Mouse (Mus musculus) heart, embryonic 10.5 days (tissue): ENCODE data around the gene Arsb. TPM values are rescaled to one million over a fixed set of nuclear protein-coding genes. Genes with fewer than 3 reads are reported as not detected.
"Not testable (repeated sequence)": the region's sequence is repeated elsewhere in the genome, so short reads cannot be mapped to it uniquely, and the experiment has no call there.

Experiments
- DNase-seq: peaks from one replicate; pipeline ENCODE4 v3.0.0-alpha.2; 2017; ENCODE audit warnings: low spot score
- H3K27ac ChIP-seq: fragments of 300-500 bp; sonication (generic); 2 replicates; pipeline ENCODE4 v1.5.1; 2016; ENCODE audit warnings: mild to moderate bottlenecking
- H3K27me3 ChIP-seq: fragments of 300-500 bp; sonication (generic); 2 replicates; pipeline ENCODE4 v1.6.1; 2016; ENCODE audit warnings: mild to moderate bottlenecking; ENCODE audit not compliant: poor library complexity, insufficient read depth, severe bottlenecking
- H3K36me3 ChIP-seq: fragments of 300-500 bp; sonication (generic); 2 replicates; pipeline ENCODE4 v1.6.1; 2016; ENCODE audit warnings: mild to moderate bottlenecking, moderate library complexity
- H3K4me1 ChIP-seq: fragments of 300-500 bp; sonication (generic); 2 replicates; pipeline ENCODE4 v1.6.1; 2016; ENCODE audit warnings: mild to moderate bottlenecking
- H3K4me3 ChIP-seq: fragments of 300-500 bp; sonication (generic); 2 replicates; pipeline ENCODE4 v1.5.1; 2016; ENCODE audit warnings: mild to moderate bottlenecking, moderate library complexity
- H3K9me3 ChIP-seq: fragments of 300-500 bp; sonication (generic); 2 replicates; pipeline ENCODE4 v1.6.1; 2016; ENCODE audit warnings: mild to moderate bottlenecking, moderate library complexity
- WGBS: fragments of 180-500 bp; shearing (Covaris S2); methylation state at CpG from one replicate; pipeline ENCODE4 v1.1.7; 2016; 5-methylcytosine and 5-hydroxymethylcytosine counted together
- polyA plus RNA-seq: library from polyadenylated mRNA; unstranded; fragments of >200 nt; fragmentation: Nextera tagmentation; extraction: Ambion mirVana; gene quantifications from 2 replicates; pipeline ENCODE4 v1.2.1, GENCODE M21; 2016

The Arsb gene
- polyA plus RNA-seq, 1 experiment from 2014 or later: 6.3 TPM

GRCm38 (mm10) chr13:93810311-93810710 is 38.9 kb downstream of the Arsb start:
- not testable (repeated sequence) for DNase-seq, H3K27ac ChIP-seq, H3K36me3 ChIP-seq, H3K27me3 ChIP-seq, H3K4me1 ChIP-seq, H3K9me3 ChIP-seq, H3K4me3 ChIP-seq
- 78% methylated on average over 2 of the region's 2 CpGs for WGBS

GRCm38 (mm10) chr13:93814081-93814480 is 42.7 kb downstream of the Arsb start:
- Histone ChIP-seq H3K27ac (no peak overlapping the region), H3K9me3 (no peaks in the 10 kb centered on the region), H3K36me3 (no peaks in the 10 kb centered on the region), H3K4me1 (peaks cover 11% of the 10 kb centered on the region; the same call in 1 of the 2 replicates), H3K4me3 (no peak overlapping the region), H3K27me3 (no peaks in the 10 kb centered on the region)
- WGBS: 87% methylated on average over 6 of the region's 6 CpGs
- no peak for DNase-seq

GRCm38 (mm10) chr13:93814676-93815075 is 43.2 kb downstream of the Arsb start:
- Histone ChIP-seq H3K27me3 (no peaks in the 10 kb centered on the region), H3K4me3 (no peak overlapping the region), H3K4me1 (peaks cover 11% of the 10 kb centered on the region; the same call in 1 of the 2 replicates), H3K9me3 (no peaks in the 10 kb centered on the region), H3K27ac (no peak overlapping the region), H3K36me3 (no peaks in the 10 kb centered on the region)
- 92% methylated on average over 12 of the region's 12 CpGs for WGBS
- no peak for DNase-seq

- H3K27ac ChIP-seq: no peak overlapping the region
- no peaks in the 10 kb centered on the region for H3K27me3 ChIP-seq
- 87% methylated on average over 11 of the region's 11 CpGs for WGBS
- H3K9me3 ChIP-seq: no peaks in the 10 kb centered on the region
- no peaks in the 10 kb centered on the region for H3K36me3 ChIP-seq
- H3K4me1 ChIP-seq: peaks cover 11% of the 10 kb centered on the region; the same call in 1 of the 2 replicates
- DNase-seq: no peak
- H3K4me3 ChIP-seq: no peak overlapping the region
These were observed 43.7 kb downstream of the Arsb start for GRCm38 (mm10) chr13:93815128-93815527.

GRCm38 (mm10) chr13:93816127-93816526 is 44.7 kb downstream of the Arsb start:
- Histone ChIP-seq H3K36me3 (no peaks in the 10 kb centered on the region), H3K27me3 (no peaks in the 10 kb centered on the region), H3K4me3 (no peak overlapping the region), H3K4me1 (peaks cover 11% of the 10 kb centered on the region; the same call in 1 of the 2 replicates), H3K27ac (no peak overlapping the region), H3K9me3 (no peaks in the 10 kb centered on the region)
- no peak for DNase-seq
- 78% methylated on average over 2 of the region's 2 CpGs for WGBS

- no peak overlapping the region for H3K4me3 ChIP-seq
- no peak overlapping the region for H3K27ac ChIP-seq
- H3K36me3 ChIP-seq: no peaks in the 10 kb centered on the region
- no peak for DNase-seq
- H3K4me1 ChIP-seq: peaks cover 11% of the 10 kb centered on the region; the same call in 1 of the 2 replicates
- H3K9me3 ChIP-seq: no peaks in the 10 kb centered on the region
- WGBS: 37% methylated on average over 9 of the region's 9 CpGs
- H3K27me3 ChIP-seq: no peaks in the 10 kb centered on the region
These were observed 45.4 kb downstream of the Arsb start for GRCm38 (mm10) chr13:93816688-93817331.

- Histone ChIP-seq H3K27me3 (no peaks in the 10 kb centered on the region), H3K9me3 (no peaks in the 10 kb centered on the region), H3K4me3 (no peak overlapping the region), H3K4me1 (peaks cover 5% of the 10 kb centered on the region; the same call in 1 of the 2 replicates), H3K27ac (no peak overlapping the region), H3K36me3 (no peaks in the 10 kb centered on the region)
- DNase-seq: no peak
- 83% methylated on average over 4 of the region's 4 CpGs for WGBS
These were observed 48.7 kb downstream of the Arsb start for GRCm38 (mm10) chr13:93820173-93820572.

GRCm38 (mm10) chr13:93822001-93822400 is 50.6 kb downstream of the Arsb start:
- Histone ChIP-seq H3K36me3 (no peaks in the 10 kb centered on the region), H3K4me1 (no peaks in the 10 kb centered on the region; the same call in 1 of the 2 replicates), H3K27ac (no peak overlapping the region), H3K4me3 (no peak overlapping the region), H3K27me3 (no peaks in the 10 kb centered on the region), H3K9me3 (no peaks in the 10 kb centered on the region)
- WGBS: 59% methylated on average over 6 of the region's 6 CpGs
- DNase-seq: no peak

- whole genome bisulfite sequencing: 78% methylated on average over 7 of the region's 7 CpGs
These were observed 54.5 kb downstream of the Arsb start for GRCm38 (mm10) chr13:93825792-93826558.

GRCm38 (mm10) chr13:93827745-93828144 is 56.3 kb downstream of the Arsb start:
- no peaks in the 10 kb centered on the region for H3K27me3 ChIP-seq
- no peaks in the 10 kb centered on the region for H3K9me3 ChIP-seq
- no peak overlapping the region for H3K4me3 ChIP-seq
- H3K4me1 ChIP-seq: 0 out of 2 replicates have a peak, but pooled peaks cover 4% of the 10 kb centered on the region
- WGBS: 80% methylated on average over 2 of the region's 2 CpGs
- no peaks in the 10 kb centered on the region for H3K36me3 ChIP-seq
- no peak overlapping the region for H3K27ac ChIP-seq
- DNase-seq: no peak

More at GRCm38 (mm10) chr13:93825792-93826558, 54.5 kb downstream of the Arsb start:
- Histone ChIP-seq H3K27ac (no peak overlapping the region), H3K27me3 (no peaks in the 10 kb centered on the region), H3K4me3 (no peak overlapping the region), H3K9me3 (no peaks in the 10 kb centered on the region), H3K4me1 (0 out of 2 replicates have a peak, but pooled peaks cover 4% of the 10 kb centered on the region), H3K36me3 (no peaks in the 10 kb centered on the region)
- no peak for DNase-seq

- H3K4me3 ChIP-seq: no peak overlapping the region
- H3K27me3 ChIP-seq: no peaks in the 10 kb centered on the region
- H3K27ac ChIP-seq: no peak overlapping the region
- 0 out of 2 replicates have a peak, but pooled peaks cover 4% of the 10 kb centered on the region for H3K4me1 ChIP-seq
- H3K36me3 ChIP-seq: no peaks in the 10 kb centered on the region
- no peak for DNase-seq
- H3K9me3 ChIP-seq: no peaks in the 10 kb centered on the region
- 51% methylated on average over 2 of the region's 2 CpGs for WGBS
These were observed 58.3 kb downstream of the Arsb start for GRCm38 (mm10) chr13:93829565-93830293.

GRCm38 (mm10) chr13:93830294-93830645 is 58.8 kb downstream of the Arsb start:
- Histone ChIP-seq H3K4me1 (0 out of 2 replicates have a peak, but pooled peaks cover 4% of the 10 kb centered on the region), H3K27ac (no peak overlapping the region)

More at GRCm38 (mm10) chr13:93830294-93830645, 58.8 kb downstream of the Arsb start:
- Histone ChIP-seq H3K4me3 (no peak overlapping the region), H3K9me3 (no peaks in the 10 kb centered on the region), H3K36me3 (no peaks in the 10 kb centered on the region), H3K27me3 (no peaks in the 10 kb centered on the region)
- 88% methylated on average over 6 of the region's 6 CpGs for WGBS
- no peak for DNase-seq
